Comparison of ENCODE assay signal across 23 mouse cellular contexts in the genomic region with DNA sequence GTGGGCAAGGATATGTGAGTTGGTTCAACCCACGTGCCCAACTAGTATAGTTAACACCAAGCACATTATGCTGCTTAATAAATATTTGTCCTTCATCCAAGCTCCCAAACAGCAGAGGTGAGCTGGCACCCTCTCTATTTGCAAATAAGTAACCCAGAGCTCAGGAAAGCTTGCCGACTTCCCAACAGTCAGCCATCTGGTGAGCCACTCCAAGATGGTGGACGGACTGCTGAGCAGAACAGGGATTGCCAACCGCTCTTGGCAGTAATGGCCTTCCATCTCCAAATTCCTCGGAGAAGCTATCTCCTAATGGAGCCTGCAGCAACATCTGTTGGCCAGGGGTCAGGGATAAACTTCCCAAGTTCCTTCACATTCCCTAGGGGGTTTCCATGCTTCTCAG.
DNase-seq lines count a peak whose midpoint lies in the region; ATAC-seq and TF ChIP-seq lines count a peak whose summit lies in the region.
"Had no signal": no experiment of that assay in that cellular context is flagged by ENCODE, and none has a peak within 500 bp of the region (broad histone marks: within the 10 kb centered on the region; RNA-seq: fewer than 3 reads in every experiment).

No protein-coding gene starts in this region.

- no peak for ATAC-seq in liver, postnatal 0 days
- ATAC-seq: CD4-positive, CD25-positive, alpha-beta regulatory T cell, adult 4 months; forebrain, embryonic 13.5 days; forebrain, embryonic 16.5 days; hindbrain, embryonic 16.5 days; intestine, embryonic 15.5 days had no signal

- WGBS in liver, adult 2 months: 54% methylated on average over 5 of the region's 5 CpGs
- WGBS in liver, postnatal 0 days (ENCODE audit: insufficient replicate concordance): 74% methylated on average over 5 of the region's 5 CpGs

- H3K4me1 ChIP-seq in liver, adult 2 months (ENCODE audit: control insufficient read depth, insufficient read depth, low read length): no peaks in the 10 kb centered on the region
- no peaks in the 10 kb centered on the region for H3K4me1 ChIP-seq in liver, postnatal 0 days (ENCODE audit: insufficient read depth)
- H3K4me1 ChIP-seq: forebrain, embryonic 10.5 days; forebrain, embryonic 13.5 days; heart, embryonic 12.5 days; heart, embryonic 15.5 days; hindbrain, embryonic 10.5 days; hindbrain, embryonic 13.5 days; intestine, embryonic 15.5 days had no signal

- H3K9ac ChIP-seq in liver, adult 2 months (ENCODE audit: low read depth, low read length): no peak overlapping the region
- H3K9ac ChIP-seq in liver, postnatal 0 days (replicated peaks): no peak overlapping the region
- H3K9ac ChIP-seq: forebrain, embryonic 13.5 days; heart, embryonic 12.5 days; heart, embryonic 15.5 days; hindbrain, embryonic 13.5 days; intestine, embryonic 15.5 days had no signal

- no peaks in the 10 kb centered on the region for H3K36me3 ChIP-seq in liver, adult 2 months (ENCODE audit: control insufficient read depth, insufficient read depth, low read length)
- H3K36me3 ChIP-seq in liver, postnatal 0 days (replicated peaks; ENCODE audit: insufficient read depth, low read length): no peaks in the 10 kb centered on the region
- H3K36me3 ChIP-seq: forebrain, embryonic 10.5 days; heart, embryonic 12.5 days; heart, embryonic 15.5 days; hindbrain, embryonic 10.5 days; hindbrain, embryonic 13.5 days; intestine, embryonic 15.5 days had no signal

- H3K4me2 ChIP-seq in liver, postnatal 0 days (ENCODE audit: low read depth, low read length): no peak overlapping the region
- H3K4me2 ChIP-seq: forebrain, embryonic 13.5 days; heart, embryonic 12.5 days; heart, embryonic 15.5 days; hindbrain, embryonic 13.5 days; intestine, embryonic 15.5 days had no signal

- no peak for TF ChIP-seq POLR2A in liver, adult 2 months (IDR thresholded peaks at IDR 0.05; ENCODE audit: extremely low read depth, insufficient read depth, low read length)

- no peak for TF ChIP-seq CTCF in liver, adult 2 months (IDR thresholded peaks at IDR 0.05; ENCODE audit: low read depth, low read length)
- TF ChIP-seq CTCF in liver, postnatal 0 days (IDR thresholded peaks at IDR 0.05; ENCODE audit: low read depth): no peak

- no peaks in the 10 kb centered on the region for H3K9me3 ChIP-seq in liver, postnatal 0 days (ENCODE audit: low read length)
- H3K9me3 ChIP-seq: heart, embryonic 15.5 days; hindbrain, embryonic 13.5 days; intestine, embryonic 15.5 days had no signal

- H3K27me3 ChIP-seq in liver, adult 2 months (ENCODE audit: control insufficient read depth, insufficient read depth, low read length): no peaks in the 10 kb centered on the region
- no peaks in the 10 kb centered on the region for H3K27me3 ChIP-seq in liver, postnatal 0 days (ENCODE audit: insufficient read depth, low read length)
- H3K27me3 ChIP-seq: forebrain, embryonic 13.5 days; heart, embryonic 12.5 days; heart, embryonic 15.5 days; hindbrain, embryonic 13.5 days; intestine, embryonic 15.5 days had no signal

- no peak overlapping the region for H3K27ac ChIP-seq in liver, adult 2 months (replicated peaks; ENCODE audit: insufficient read depth, low read depth, low read length)
- H3K27ac ChIP-seq in liver, postnatal 0 days (ENCODE audit: low read depth): no peak overlapping the region
- H3K27ac ChIP-seq: forebrain, embryonic 10.5 days; forebrain, embryonic 13.5 days; heart, embryonic 15.5 days; hindbrain, embryonic 10.5 days; hindbrain, embryonic 13.5 days; intestine, embryonic 15.5 days had no signal

- DNase-seq in cerebellum, adult 9-11 months: peak; percentile 33
- DNase-seq in cerebellum, adult 8-10 months: no peak
- peak; percentile 78 for DNase-seq in heart, adult 11 months
- no peak for DNase-seq in heart, adult 9 months (ENCODE audit: low spot score in 2 of 2)
- peak; percentile 72 for DNase-seq in liver, adult 2 months (ENCODE audit: extremely low read depth, low read depth, low spot score)
- no peak for DNase-seq in liver, postnatal 0 days
- DNase-seq: adrenal gland, adult 2 months; adrenal gland, postnatal 14 days; gastrocnemius, postnatal 10 days; gastrocnemius, postnatal 36 days; heart, postnatal 10 days; heart, postnatal 36 days; kidney, adult 11 months had no signal

- no peak for TF ChIP-seq EP300 in liver, postnatal 0 days (IDR thresholded peaks at IDR 0.05; ENCODE audit: low read depth)

- no peak overlapping the region for H3K4me3 ChIP-seq in liver, adult 2 months (ENCODE audit: insufficient read depth, low read depth, low read length)
- H3K4me3 ChIP-seq in liver, postnatal 0 days (ENCODE audit: low read depth, low read length): no peak overlapping the region
- H3K4me3 ChIP-seq: forebrain, embryonic 10.5 days; forebrain, embryonic 13.5 days; heart, embryonic 12.5 days; heart, embryonic 15.5 days; hindbrain, embryonic 10.5 days; hindbrain, embryonic 13.5 days; intestine, embryonic 15.5 days had no signal

- no peaks in the 10 kb centered on the region for H3K79me2 ChIP-seq in liver, adult 2 months (ENCODE audit: control insufficient read depth, insufficient read depth, low read length)

Comparison
In these comparisons a context has a peak if more than half of its experiments do, and no peak if none do; other contexts are left out.
1. DNase-seq: peak in cerebellum, adult 9-11 months (single experiment), heart, adult 11 months (single experiment) and liver, adult 2 months (single experiment); none in cerebellum, adult 8-10 months (single experiment), heart, adult 9 months (0 of 2) and liver, postnatal 0 days (single experiment).